Mouse (Mus musculus) ES-E14 (cell line): ENCODE measurements around the gene Gimap8. TPM values are rescaled to one million over a fixed set of nuclear protein-coding genes. Genes with fewer than 3 reads are reported as not detected.

Source experiments
- DNase-seq: peaks from one replicate; pipeline ENCODE4 v3.0.0-alpha.2; 2013; ENCODE audit warnings: low read depth, low spot score
- H3K27ac ChIP-seq: 2 replicates; pipeline ENCODE4 v1.5.1; 2012; ENCODE audit warnings: low read depth, mild to moderate bottlenecking, low read length, moderate library complexity, mixed read lengths; ENCODE audit not compliant: poor library complexity, insufficient read depth, severe bottlenecking
- H3K36me3 ChIP-seq: 2 replicates; pipeline ENCODE4 v1.6.1; 2012; ENCODE audit warnings: mild to moderate bottlenecking, low read length, moderate library complexity, mixed read lengths; ENCODE audit not compliant: control insufficient read depth, poor library complexity, insufficient read depth, severe bottlenecking
- H3K4me1 ChIP-seq, 2 experiments: fragments of 150-350 bp in 1 of 2; sonication (generic) in 1 of 2; 2 replicates each; pipeline ENCODE4 v1.6.1; 2012; ENCODE audit warnings: low read length in 2 of 2, mild to moderate bottlenecking in 1 of 2, mixed read lengths in 1 of 2; ENCODE audit not compliant: control insufficient read depth in 2 of 2, insufficient read depth in 2 of 2, poor library complexity in 1 of 2
- H3K4me3 ChIP-seq, 2 experiments: fragments of 150-350 bp in 1 of 2; sonication (generic) in 1 of 2; 2 replicates each; pipeline ENCODE4 v1.5.1; 2012; ENCODE audit warnings: low read length in 2 of 2, low read depth in 1 of 2, mild to moderate bottlenecking in 1 of 2, mixed read lengths in 1 of 2; ENCODE audit not compliant: insufficient read depth in 1 of 2, poor library complexity in 1 of 2, severe bottlenecking in 1 of 2
- H3K9ac ChIP-seq: 2 replicates; pipeline ENCODE4 v1.6.1; 2012; ENCODE audit warnings: low read depth, mild to moderate bottlenecking, low read length, mixed read lengths; ENCODE audit not compliant: poor library complexity, insufficient read depth, severe bottlenecking
- H3K9me3 ChIP-seq: fragments of 150-350 bp; sonication (generic); 2 replicates; pipeline ENCODE4 v1.6.1; 2012; ENCODE audit warnings: low read depth, mild to moderate bottlenecking, low read length; ENCODE audit not compliant: control insufficient read depth, insufficient read depth
- CHD2 ChIP-seq: IDR thresholded peaks from 2 replicates; pipeline ENCODE4 v1.6.1; 2014; ENCODE audit warnings: mild to moderate bottlenecking, low read depth, low read length, inconsistent platforms
- HCFC1 ChIP-seq: IDR thresholded peaks from 2 replicates; pipeline ENCODE4 v1.6.1; 2012; ENCODE audit warnings: low read length, inconsistent platforms, borderline replicate concordance; ENCODE audit not compliant: insufficient read depth
- MAFK ChIP-seq: IDR thresholded peaks from 2 replicates; pipeline ENCODE4 v1.6.1; 2014; ENCODE audit warnings: mild to moderate bottlenecking, low read depth, low read length, inconsistent platforms; ENCODE audit not compliant: insufficient read depth
- ZC3H11A ChIP-seq: IDR thresholded peaks from 2 replicates; pipeline ENCODE4 v1.6.1; 2012; ENCODE audit warnings: low read depth, mild to moderate bottlenecking, inconsistent platforms, low read length, borderline replicate concordance
- ZNF384 ChIP-seq: IDR thresholded peaks from 2 replicates; pipeline ENCODE4 v1.6.1; 2012; ENCODE audit warnings: low read depth, low read length, inconsistent platforms
- in situ Hi-C, 2 experiments: fragments of 600-800 bp; cut with MboI; formaldehyde crosslinking; loops; one replicate each; pipeline ENCODE4 v1.15.1; 2025; ENCODE audit warnings: low sequenced_read_pairs in 2 of 2, inconsistent platforms in 1 of 2; ENCODE audit not compliant: unreplicated experiment in 2 of 2
- total RNA-seq: library from RNA; depleted of rRNA; stranded (reverse); fragments of 300-350 nt; gene quantifications from 2 replicates; pipeline ENCODE4 v1.2.3, GENCODE M21; 2012

Gimap8 gene
- total RNA-seq, 1 experiment: 0.22 TPM

DNA sequence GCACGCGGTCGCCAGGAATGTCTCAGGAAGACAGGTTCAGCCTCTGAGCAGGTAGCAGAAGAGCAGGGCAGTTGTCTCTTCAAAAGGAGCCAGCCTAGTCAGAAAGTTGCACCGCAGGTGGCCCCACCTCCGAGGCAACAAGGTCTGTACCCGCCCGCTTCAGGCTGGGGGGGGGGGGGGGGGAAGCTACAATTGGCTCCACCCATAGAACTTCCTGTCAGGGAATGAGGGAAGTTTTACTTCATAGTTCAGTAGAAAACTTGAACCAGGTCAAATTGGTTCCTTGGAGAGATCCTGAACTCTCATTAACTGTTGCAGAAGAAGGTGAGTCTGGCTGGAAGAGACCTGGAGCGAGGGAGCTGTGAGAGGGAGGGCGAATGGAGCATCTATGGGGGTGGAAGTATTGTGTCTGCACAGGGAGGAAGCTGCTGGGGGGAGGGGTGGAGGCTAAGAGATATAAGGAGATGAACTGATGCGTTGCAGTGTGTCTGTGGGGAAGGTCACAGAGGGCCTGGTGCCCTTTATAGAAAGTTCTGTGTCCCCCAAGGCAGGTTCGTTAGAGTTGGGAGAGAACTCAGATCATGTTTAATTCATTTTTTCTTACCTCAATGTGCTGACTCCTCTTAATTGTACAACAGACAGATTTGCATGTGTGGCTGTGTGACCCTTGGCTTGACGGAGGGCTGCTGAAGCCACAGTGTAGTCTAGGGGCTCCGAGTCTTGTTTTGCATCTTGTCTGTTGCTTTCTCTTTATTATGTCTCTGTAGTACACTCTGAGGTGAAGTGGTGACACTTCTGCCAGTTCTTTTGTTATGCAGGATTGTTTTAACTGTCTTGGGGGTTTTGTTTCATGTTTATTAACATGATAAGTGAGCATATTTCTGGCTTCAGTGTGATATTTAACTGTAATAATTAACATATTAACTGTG, 29.2 kb downstream of the Gimap8 start, which contains the start of gene Gimap9:
Gene Gimap9 (plus strand): TSS at position 199 of the 929 bp plus-strand sequence.
- Histone ChIP-seq H3K4me3 (peak within 1 kb of the TSS; percentile 44 to 69), H3K27ac (peak within 1 kb of the TSS; percentile 71), H3K36me3 (no peaks in the 10 kb centered on the region), H3K9me3 (no peaks in the 10 kb centered on the region), H3K9ac (no peak within 1 kb of the TSS; the same call in 1 of the 2 replicates), H3K4me1 (peaks cover 4 to 14% of the 10 kb centered on the region in 2 experiments)
- TF ChIP-seq MAFK (no peak), CHD2 (no peak)
- in situ Hi-C loops: no loop called here
- DNase-seq: peak; percentile 37

- H3K9me3 ChIP-seq: no peaks in the 10 kb centered on the region
- H3K4me1 ChIP-seq: peaks cover 4 to 14% of the 10 kb centered on the region in 2 experiments
- in situ Hi-C loops: no loop called here
- H3K36me3 ChIP-seq: no peaks in the 10 kb centered on the region
- no peak overlapping the region for H3K4me3 ChIP-seq
- TF ChIP-seq CHD2: no peak
- TF ChIP-seq ZC3H11A: no peak
- no peak for TF ChIP-seq MAFK
- TF ChIP-seq HCFC1: no peak
- no peak for TF ChIP-seq ZNF384
- H3K9ac ChIP-seq: no peak overlapping the region; the same call in 1 of the 2 replicates
- H3K27ac ChIP-seq: no peak overlapping the region; the same call in 1 of the 2 replicates
- no peak for DNase-seq
Measured at GRCm38 (mm10) chr6:48676860-48677415, 29.9 kb downstream of the Gimap8 start.

DNA sequence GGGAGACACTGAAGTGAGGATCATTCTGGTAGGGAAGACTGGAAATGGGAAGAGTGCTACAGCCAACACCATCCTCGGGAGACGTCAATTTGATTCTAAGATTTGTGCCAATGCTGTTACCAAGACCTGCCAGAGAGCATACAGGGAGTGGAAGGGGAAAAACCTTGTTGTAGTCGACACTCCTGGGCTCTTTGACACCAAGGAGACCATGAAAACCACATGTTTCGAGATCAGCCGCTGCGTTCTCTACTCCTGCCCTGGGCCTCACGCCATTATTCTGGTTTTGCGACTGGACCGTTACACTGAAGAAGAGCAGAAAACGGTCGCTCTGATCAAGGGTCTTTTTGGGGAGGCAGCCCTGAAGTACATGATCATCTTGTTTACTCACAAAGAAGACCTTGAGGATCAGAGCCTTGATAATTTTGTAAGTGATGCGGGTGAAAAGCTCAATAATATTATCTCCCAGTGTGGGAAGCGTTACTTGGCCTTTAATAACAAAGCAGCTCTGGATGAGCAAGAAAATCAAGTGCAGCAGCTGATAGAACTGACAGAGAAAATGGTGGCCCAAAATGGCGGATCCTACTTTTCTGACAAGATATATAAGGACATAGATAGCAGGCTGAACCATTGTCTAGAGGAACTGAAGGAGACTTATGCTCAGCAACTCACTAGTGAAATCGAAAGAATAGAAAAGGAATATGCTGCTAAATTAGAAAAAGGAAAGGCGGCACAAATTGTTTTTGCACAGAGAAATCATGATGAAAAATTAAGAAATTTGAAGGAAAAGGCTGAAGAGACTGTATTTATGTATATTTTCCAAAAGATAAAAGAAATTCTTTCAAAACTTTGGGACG, 30.7 kb downstream of the Gimap8 start:
- in situ Hi-C loops: no loop called here
- TF ChIP-seq CHD2 (no peak), ZC3H11A (no peak), MAFK (no peak), HCFC1 (no peak), ZNF384 (no peak)

DNA sequence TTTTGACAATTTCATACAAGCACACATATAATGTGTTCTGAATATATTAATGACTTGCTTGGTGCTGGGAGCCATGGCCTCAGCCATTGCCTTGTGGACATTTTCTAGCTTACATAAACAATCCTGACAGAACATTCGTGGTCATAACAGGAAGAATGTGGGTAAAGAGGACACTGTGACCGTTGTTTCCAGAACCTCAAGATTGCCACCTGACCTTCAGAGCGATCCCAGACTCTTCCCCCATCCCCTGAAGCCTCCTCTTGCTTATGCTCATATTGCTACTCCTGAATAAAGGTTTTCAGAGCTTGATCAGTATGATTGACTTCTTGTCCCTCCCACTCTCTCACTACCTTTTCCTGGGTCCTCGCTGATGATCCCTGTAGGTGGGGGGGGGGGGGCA, 31.4 kb downstream of the Gimap8 start:
- H3K9ac ChIP-seq: no peak overlapping the region
- no peak for DNase-seq
- in situ Hi-C loops: no loop called here
- TF ChIP-seq HCFC1 (no peak), ZC3H11A (no peak), CHD2 (no peak), ZNF384 (no peak), MAFK (no peak)
- H3K36me3 ChIP-seq: no peaks in the 10 kb centered on the region
- H3K27ac ChIP-seq: no peak overlapping the region
- peaks cover 4 to 14% of the 10 kb centered on the region in 2 experiments for H3K4me1 ChIP-seq
- no peaks in the 10 kb centered on the region for H3K9me3 ChIP-seq
- no peak overlapping the region for H3K4me3 ChIP-seq

More for the DNA sequence above, 30.7 kb downstream of the Gimap8 start:
- H3K4me1 ChIP-seq: peaks cover 4 to 14% of the 10 kb centered on the region in 2 experiments
- H3K36me3 ChIP-seq: no peaks in the 10 kb centered on the region
- H3K27ac ChIP-seq: no peak overlapping the region
- no peak overlapping the region for H3K4me3 ChIP-seq
- no peak overlapping the region for H3K9ac ChIP-seq
- no peak for DNase-seq
- H3K9me3 ChIP-seq: no peaks in the 10 kb centered on the region
